ENCODE assay signal across 9 mouse cellular contexts in the genomic region with DNA sequence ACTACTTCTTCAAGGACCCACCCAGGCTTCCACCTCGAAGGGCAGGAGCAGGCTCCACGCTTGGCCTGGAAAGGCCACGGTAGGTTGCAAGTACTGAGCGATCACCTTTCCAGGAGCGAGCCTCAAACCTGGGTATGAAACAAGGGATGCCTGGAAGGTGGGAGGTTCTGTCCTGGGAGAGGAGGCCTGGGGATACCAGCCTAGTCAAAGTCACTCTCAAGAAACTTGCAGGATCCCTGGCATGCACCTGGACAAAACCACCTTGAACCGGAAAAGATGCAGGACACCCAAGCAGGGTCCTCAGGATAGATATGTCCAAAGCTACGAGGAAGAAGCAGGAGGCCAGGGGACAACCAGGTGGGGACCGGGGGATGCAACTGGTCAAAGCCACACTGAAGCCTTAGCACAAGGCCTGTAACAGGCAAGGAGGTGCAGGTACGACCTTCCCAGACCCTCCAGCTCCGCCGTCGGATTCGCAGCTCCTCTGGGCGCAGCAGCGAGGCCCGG. TPM values are rescaled to one million over a fixed set of nuclear protein-coding genes. Genes with fewer than 3 reads are reported as not detected.
DNase-seq lines count a peak whose midpoint lies in the region; ATAC-seq and TF ChIP-seq lines count a peak whose summit lies in the region.
"Had no signal": no experiment of that assay in that cellular context is flagged by ENCODE, and none has a peak within 500 bp of the region (broad histone marks: within the 10 kb centered on the region; RNA-seq: fewer than 3 reads in every experiment).

No protein-coding gene starts in this region.

- no peak for DNase-seq in lung, embryonic 14.5 days
- DNase-seq in lung, postnatal 4 days = no peak
- DNase-seq in forebrain, embryonic 11.5 days (ENCODE audit: low spot score) = no peak
- DNase-seq in limb, embryonic 11.5 days (ENCODE audit: low spot score) = no peak
- no peak for DNase-seq in adrenal gland, postnatal 36 days
- DNase-seq in right cerebral cortex, adult 2 months (ENCODE audit: low spot score in 2 of 2) = no peak
- no peak for DNase-seq in adrenal gland, adult 18-20 months (ENCODE audit: low spot score in 2 of 2)

- peak overlapping the region; percentile 90 for H3K9ac ChIP-seq in lung, embryonic 14.5 days
- peak overlapping the region; percentile 96 for H3K9ac ChIP-seq in forebrain, embryonic 11.5 days (ENCODE audit: low read length)
- H3K9ac ChIP-seq in limb, embryonic 11.5 days (ENCODE audit: low read length) = peak overlapping the region; percentile 95

- TF ChIP-seq CTCF in lung, embryonic 14.5 days (IDR thresholded peaks at IDR 0.05; ENCODE audit: low read depth) = no peak
- TF ChIP-seq CTCF in olfactory bulb, adult 2 months (IDR thresholded peaks at IDR 0.05; ENCODE audit: insufficient read depth, low read depth, low read length) = no peak

- WGBS in lung, embryonic 14.5 days = 4% methylated on average over 16 of the region's 16 CpGs
- 9% methylated on average over 16 of the region's 16 CpGs for WGBS in forebrain, embryonic 11.5 days
- 9% methylated on average over 16 of the region's 16 CpGs for WGBS in limb, embryonic 11.5 days
- WGBS in olfactory bulb, adult 2 months = 7% methylated on average over 16 of the region's 16 CpGs

- H3K27me3 ChIP-seq in lung, embryonic 14.5 days (ENCODE audit: insufficient read depth, low read length) = no peaks in the 10 kb centered on the region
- no peaks in the 10 kb centered on the region for H3K27me3 ChIP-seq in forebrain, embryonic 11.5 days (ENCODE audit: control insufficient read depth, insufficient read depth, low read length)
- no peaks in the 10 kb centered on the region for H3K27me3 ChIP-seq in limb, embryonic 11.5 days (ENCODE audit: control insufficient read depth, insufficient read depth, low read length)

- H3K9me3 ChIP-seq in lung, embryonic 14.5 days (ENCODE audit: low read depth, low read length) = no peaks in the 10 kb centered on the region
- no peaks in the 10 kb centered on the region for H3K9me3 ChIP-seq in forebrain, embryonic 11.5 days (ENCODE audit: control insufficient read depth, low read length)
- H3K9me3 ChIP-seq in limb, embryonic 11.5 days (ENCODE audit: control insufficient read depth, low read length) = no peaks in the 10 kb centered on the region

- peak overlapping the region; percentile 88 for H3K27ac ChIP-seq in lung, embryonic 14.5 days (ENCODE audit: low read depth)
- peak overlapping the region; percentile 88; the same call in 1 of the 2 replicates for H3K27ac ChIP-seq in forebrain, embryonic 11.5 days (ENCODE audit: low read depth, low read length)
- H3K27ac ChIP-seq in limb, embryonic 11.5 days (replicated peaks; ENCODE audit: low read depth, low read length) = peak overlapping the region; percentile 90
- no peak overlapping the region for H3K27ac ChIP-seq in olfactory bulb, adult 2 months (ENCODE audit: insufficient read depth, low read depth, low read length)

- H3K36me3 ChIP-seq in lung, embryonic 14.5 days (ENCODE audit: insufficient read depth) = peaks cover 19% of the 10 kb centered on the region
- H3K36me3 ChIP-seq in forebrain, embryonic 11.5 days (ENCODE audit: control insufficient read depth, insufficient read depth, low read length) = peaks cover 8% of the 10 kb centered on the region
- peaks cover 18% of the 10 kb centered on the region for H3K36me3 ChIP-seq in limb, embryonic 11.5 days (ENCODE audit: control insufficient read depth, insufficient read depth, low read length)

- H3K4me2 ChIP-seq in lung, embryonic 14.5 days = peak overlapping the region; percentile 97
- peak overlapping the region; percentile 91 for H3K4me2 ChIP-seq in forebrain, embryonic 11.5 days (ENCODE audit: low read depth, low read length, severe bottlenecking)
- peak overlapping the region; percentile 90 for H3K4me2 ChIP-seq in limb, embryonic 11.5 days (ENCODE audit: low read depth, severe bottlenecking)

- peaks cover 8% of the 10 kb centered on the region for H3K4me1 ChIP-seq in lung, embryonic 14.5 days (ENCODE audit: insufficient read depth)
- peaks cover 10% of the 10 kb centered on the region for H3K4me1 ChIP-seq in forebrain, embryonic 11.5 days (replicated peaks; ENCODE audit: control insufficient read depth, insufficient read depth, low read length)
- peaks cover 14% of the 10 kb centered on the region for H3K4me1 ChIP-seq in limb, embryonic 11.5 days (ENCODE audit: control insufficient read depth, insufficient read depth, low read length)
- peaks cover 35% of the 10 kb centered on the region for H3K4me1 ChIP-seq in olfactory bulb, adult 2 months (ENCODE audit: control insufficient read depth, insufficient read depth, low read length)

- TF ChIP-seq POLR2A in olfactory bulb, adult 2 months (IDR thresholded peaks at IDR 0.05; ENCODE audit: insufficient read depth, low read depth, low read length) = no peak

- ATAC-seq in lung, embryonic 14.5 days (ENCODE audit: insufficient read depth) = no peak; the same call in 1 of the 2 replicates
- ATAC-seq in forebrain, embryonic 11.5 days (replicated peaks; ENCODE audit: low FRiP score) = no peak
- no peak; the same call in 1 of the 2 replicates for ATAC-seq in limb, embryonic 11.5 days (ENCODE audit: insufficient number of reproducible peaks, low FRiP score, low TSS enrichment, low read depth)

- H3K4me3 ChIP-seq in lung, embryonic 14.5 days (ENCODE audit: low read depth, low read length) = peak overlapping the region; percentile 87
- H3K4me3 ChIP-seq in forebrain, embryonic 11.5 days (ENCODE audit: low read depth, low read length) = peak overlapping the region; percentile 96
- H3K4me3 ChIP-seq in limb, embryonic 11.5 days (ENCODE audit: low read depth, low read length) = peak overlapping the region; percentile 87
- H3K4me3 ChIP-seq in olfactory bulb, adult 2 months (ENCODE audit: insufficient read depth, low read depth, low read length) = peak overlapping the region; percentile 91

RNA-seq across cellular contexts. Expression of gene Rnf126, which starts 0.7 kb away (rescaled TPM):
- polyA plus RNA-seq in lung, embryonic 14.5 days (2014; fragmentation: Nextera tagmentation; extraction: Ambion mirVana) = 107 and 123 TPM in 2 replicates
- polyA plus RNA-seq in forebrain, embryonic 11.5 days (2014; fragmentation: Nextera tagmentation; extraction: Ambion mirVana) = 118 TPM in 2 replicates
- polyA plus RNA-seq in limb, embryonic 11.5 days (2014; fragmentation: Nextera tagmentation; extraction: Ambion mirVana) = 112 and 118 TPM in 2 replicates
- polyA plus RNA-seq in olfactory bulb, adult 2 months (2012; ENCODE audit: insufficient read depth, insufficient read length, low replicate concordance, missing spikeins) = not detected in 2 replicates
- 10 to 100 TPM; 53.0 to 55.2 TPM for total RNA-seq in adrenal gland, postnatal 36 days (2021)
- 10 to 100 TPM; 47.4 to 51.1 TPM for total RNA-seq in adrenal gland, adult 18-20 months (2021)

RNA-seq across cellular contexts. Expression of gene Fstl3, which starts 11.0 kb away (rescaled TPM):
- 12.2 and 12.4 TPM in 2 replicates for polyA plus RNA-seq in lung, embryonic 14.5 days (2014; fragmentation: Nextera tagmentation; extraction: Ambion mirVana)
- 0.41 and 1.0 TPM in 2 replicates for polyA plus RNA-seq in forebrain, embryonic 11.5 days (2014; fragmentation: Nextera tagmentation; extraction: Ambion mirVana)
- 1.8 and 1.9 TPM in 2 replicates for polyA plus RNA-seq in limb, embryonic 11.5 days (2014; fragmentation: Nextera tagmentation; extraction: Ambion mirVana)
- not detected in 2 replicates for polyA plus RNA-seq in olfactory bulb, adult 2 months (2012; ENCODE audit: insufficient read depth, insufficient read length, low replicate concordance, missing spikeins)
- 10 to 100 TPM; 11.3 to 22.9 TPM for total RNA-seq in adrenal gland, postnatal 36 days (2021)
- total RNA-seq in adrenal gland, adult 18-20 months (2021) = 10 to 100 TPM; 11.0 to 28.5 TPM

RNA-seq across cellular contexts. Expression of gene Fgf22, which starts 11.2 kb away (rescaled TPM):
- polyA plus RNA-seq in lung, embryonic 14.5 days (2014; fragmentation: Nextera tagmentation; extraction: Ambion mirVana) = 0.30 and 0.41 TPM in 2 replicates
- 0.36 and 0.40 TPM in 2 replicates for polyA plus RNA-seq in forebrain, embryonic 11.5 days (2014; fragmentation: Nextera tagmentation; extraction: Ambion mirVana)
- 0.17 and 0.33 TPM in 2 replicates for polyA plus RNA-seq in limb, embryonic 11.5 days (2014; fragmentation: Nextera tagmentation; extraction: Ambion mirVana)
- not detected in 2 replicates for polyA plus RNA-seq in olfactory bulb, adult 2 months (2012; ENCODE audit: insufficient read depth, insufficient read length, low replicate concordance, missing spikeins)
- not detected for total RNA-seq in adrenal gland, postnatal 36 days (2021)
- under 1 TPM in 1 of 2 experiments, not detected in 1; 0.13 TPM for total RNA-seq in adrenal gland, adult 18-20 months (2021)
- total RNA-seq: adrenal gland, postnatal 14 days had no signal

RNA-seq across cellular contexts. Expression of gene Polrmt, which starts 19.7 kb away (rescaled TPM):
- polyA plus RNA-seq in lung, embryonic 14.5 days (2014; fragmentation: Nextera tagmentation; extraction: Ambion mirVana) = 44.2 and 44.6 TPM in 2 replicates
- polyA plus RNA-seq in forebrain, embryonic 11.5 days (2014; fragmentation: Nextera tagmentation; extraction: Ambion mirVana) = 41.1 and 44.8 TPM in 2 replicates
- polyA plus RNA-seq in limb, embryonic 11.5 days (2014; fragmentation: Nextera tagmentation; extraction: Ambion mirVana) = 32.2 and 36.1 TPM in 2 replicates
- polyA plus RNA-seq in olfactory bulb, adult 2 months (2012; ENCODE audit: insufficient read depth, insufficient read length, low replicate concordance, missing spikeins) = not detected in 2 replicates
- 10 to 100 TPM; 51.1 to 58.0 TPM for total RNA-seq in adrenal gland, postnatal 36 days (2021)
- total RNA-seq in adrenal gland, adult 18-20 months (2021) = 10 to 100 TPM; 53.0 to 59.0 TPM

RNA-seq across cellular contexts. Expression of gene Prss57, which starts 24.7 kb away (rescaled TPM):
- 0.11 TPM in 1 of 2 replicates, not detected in the other for polyA plus RNA-seq in lung, embryonic 14.5 days (2014; fragmentation: Nextera tagmentation; extraction: Ambion mirVana)
- not detected in 2 replicates for polyA plus RNA-seq in forebrain, embryonic 11.5 days (2014; fragmentation: Nextera tagmentation; extraction: Ambion mirVana)
- not detected in 2 replicates for polyA plus RNA-seq in limb, embryonic 11.5 days (2014; fragmentation: Nextera tagmentation; extraction: Ambion mirVana)
- not detected in 2 replicates for polyA plus RNA-seq in olfactory bulb, adult 2 months (2012; ENCODE audit: insufficient read depth, insufficient read length, low replicate concordance, missing spikeins)
- total RNA-seq in adrenal gland, postnatal 36 days (2021) = not detected
- not detected for total RNA-seq in adrenal gland, adult 18-20 months (2021)
- total RNA-seq: adrenal gland, postnatal 14 days had no signal
